Mouse (Mus musculus): ENCODE measurements at regions not wholly inside any gene's neighbourhood (a gene's known extent, or its start where the extent isn't known, plus 50 kb on each side); places are given as distances from the start of the nearest gene placed in this dataset.
A peak's percentile ranks its signal among the peaks of the same experiment; 100 is the strongest.

DNA sequence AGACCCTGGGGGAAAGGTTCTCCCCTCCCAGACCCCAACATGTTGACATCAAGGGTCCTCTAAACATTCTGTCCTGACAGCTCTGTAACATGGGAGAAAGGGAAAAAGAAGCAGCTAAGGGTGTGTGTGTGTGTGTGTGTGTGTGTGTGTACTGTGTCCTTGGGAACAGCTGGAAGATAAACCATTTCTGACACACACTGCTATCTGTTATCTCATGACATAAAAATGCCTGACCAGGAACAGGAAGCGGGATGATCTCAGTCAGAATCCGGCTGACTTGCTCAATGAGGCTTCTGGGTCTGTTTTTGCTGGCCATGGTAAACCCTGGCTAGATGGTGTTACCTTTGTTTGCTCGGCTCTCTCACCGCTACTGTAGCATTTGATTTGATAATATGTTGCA lies 124.8 kb upstream of the Krtap11-1 start:
- no peak for TF ChIP-seq SMC3 (IDR thresholded peaks at IDR 0.05; ENCODE audit: low read depth, low read length)
- TF ChIP-seq CTCF (IDR thresholded peaks at IDR 0.05 in 2 of 3, conservative IDR thresholded peaks at IDR 0.05 in 1 of 3; ENCODE audit: control insufficient read depth in 1 of 3, insufficient read depth in 1 of 3, low read depth in 2 of 3, low read length in 3 of 3, poor library complexity in 1 of 3, severe bottlenecking in 1 of 3), result no peak
- no peak for TF ChIP-seq POLR2AphosphoS5 (IDR thresholded peaks at IDR 0.05; ENCODE audit: borderline replicate concordance, low read depth, low read length)
- TF ChIP-seq NRF1 (IDR thresholded peaks at IDR 0.05; ENCODE audit: insufficient read depth, low read depth, low read length, poor library complexity, severe bottlenecking), result no peak
- no peak for TF ChIP-seq USF1 (IDR thresholded peaks at IDR 0.05; ENCODE audit: low read depth, low read length)
- TF ChIP-seq ELF1 (IDR thresholded peaks at IDR 0.05; ENCODE audit: low read depth, low read length), result 0 out of 2 replicates have a peak, but pooled peaks have one; percentile 27
- no peak for TF ChIP-seq EP300 (IDR thresholded peaks at IDR 0.05; ENCODE audit: low read depth in 1 of 2, low read length in 2 of 2)
- TF ChIP-seq GATA1 (IDR thresholded peaks at IDR 0.05; ENCODE audit: low read depth, low read length), result no peak
- TF ChIP-seq POLR2A (IDR thresholded peaks at IDR 0.05; ENCODE audit: control insufficient read depth in 1 of 2, insufficient read depth in 1 of 2, low read depth in 1 of 2, low read length in 2 of 2, poor library complexity in 1 of 2), result no peak
- TF ChIP-seq UBTF (IDR thresholded peaks at IDR 0.05; ENCODE audit: borderline replicate concordance, insufficient read depth, low read depth, low read length), result no peak
- no peak for TF ChIP-seq RAD21 (IDR thresholded peaks at IDR 0.05; ENCODE audit: low read depth, low read length)

Measured in MEL (cell line).